Mouse (Mus musculus) forebrain, embryonic 10.5 days (tissue): ENCODE results near the gene Morc1. TPM values are rescaled to one million over a fixed set of nuclear protein-coding genes. Genes with fewer than 3 reads are reported as not detected.

Experiments used
- DNase-seq: peaks from one replicate; pipeline ENCODE4 v3.0.0-alpha.2; 2017; ENCODE audit warnings: low spot score; ENCODE audit errors: extremely low spot score
- H3K27ac ChIP-seq: fragments of 300-500 bp; sonication (generic); 2 replicates; pipeline ENCODE4 v1.5.1; 2016; ENCODE audit warnings: mild to moderate bottlenecking
- H3K27me3 ChIP-seq: fragments of 300-500 bp; sonication (generic); 2 replicates; pipeline ENCODE4 v1.6.1; 2016; ENCODE audit warnings: mild to moderate bottlenecking; ENCODE audit not compliant: poor library complexity, severe bottlenecking
- H3K36me3 ChIP-seq: fragments of 300-500 bp; sonication (generic); replicated peaks from 2 replicates; pipeline ENCODE4 v1.6.1; 2016; ENCODE audit warnings: mild to moderate bottlenecking, moderate library complexity
- H3K4me1 ChIP-seq: fragments of 300-500 bp; sonication (generic); 2 replicates; pipeline ENCODE4 v1.6.1; 2016
- H3K4me3 ChIP-seq: fragments of 300-500 bp; sonication (generic); 2 replicates; pipeline ENCODE4 v1.5.1; 2016; ENCODE audit warnings: mild to moderate bottlenecking, moderate library complexity
- H3K9me3 ChIP-seq: fragments of 300-500 bp; sonication (generic); 2 replicates; pipeline ENCODE4 v1.6.1; 2016; ENCODE audit warnings: mild to moderate bottlenecking, moderate library complexity
- WGBS: fragments of 180-500 bp; shearing (Covaris S2); methylation state at CpG from one replicate; pipeline ENCODE4 v1.1.7; 2016; 5-methylcytosine and 5-hydroxymethylcytosine counted together
- polyA plus RNA-seq: library from polyadenylated mRNA; unstranded; fragments of >200 nt; fragmentation: Nextera tagmentation; extraction: Ambion mirVana; gene quantifications from 2 replicates; pipeline ENCODE4 v1.2.1, GENCODE M21; 2016

The Morc1 gene
- polyA plus RNA-seq, 1 experiment from 2014 or later, result not detected

GRCm38 (mm10) chr16:48611436-48611835, 180.4 kb downstream of the Morc1 start:
- no peak for DNase-seq
- Histone ChIP-seq H3K36me3 (no peaks in the 10 kb centered on the region), H3K4me1 (peaks cover 5% of the 10 kb centered on the region; the same call in 1 of the 2 replicates), H3K27ac (no peak overlapping the region), H3K4me3 (no peak overlapping the region), H3K27me3 (no peaks in the 10 kb centered on the region), H3K9me3 (no peaks in the 10 kb centered on the region)
- WGBS, result 89% methylated on average over 2 of the region's 2 CpGs

- Histone ChIP-seq H3K27ac (no peak overlapping the region), H3K4me1 (peaks cover 5% of the 10 kb centered on the region; the same call in 1 of the 2 replicates), H3K27me3 (no peaks in the 10 kb centered on the region), H3K4me3 (no peak overlapping the region), H3K9me3 (no peaks in the 10 kb centered on the region), H3K36me3 (no peaks in the 10 kb centered on the region)
- WGBS, result 60% methylated on average over 1 of the region's 1 CpGs
- no peak for DNase-seq
These were observed 182.7 kb downstream of the Morc1 start for GRCm38 (mm10) chr16:48613783-48614182.

GRCm38 (mm10) chr16:48620510-48620909, 189.5 kb downstream of the Morc1 start:
- H3K4me1 ChIP-seq, result peaks cover 14% of the 10 kb centered on the region
- H3K27me3 ChIP-seq, result peaks cover 7% of the 10 kb centered on the region
- no peaks in the 10 kb centered on the region for H3K9me3 ChIP-seq
- H3K36me3 ChIP-seq, result no peaks in the 10 kb centered on the region
- no peak overlapping the region for H3K27ac ChIP-seq
- H3K4me3 ChIP-seq, result no peak overlapping the region
- no peak for DNase-seq
- WGBS, result 49% methylated on average over 8 of the region's 8 CpGs

- H3K9me3 ChIP-seq, result no peaks in the 10 kb centered on the region
- DNase-seq, result no peak
- H3K36me3 ChIP-seq, result no peaks in the 10 kb centered on the region
- no peak overlapping the region for H3K27ac ChIP-seq
- 41% methylated on average over 2 of the region's 2 CpGs for WGBS
- peaks cover 14% of the 10 kb centered on the region for H3K4me1 ChIP-seq
- peaks cover 7% of the 10 kb centered on the region for H3K27me3 ChIP-seq
- H3K4me3 ChIP-seq, result no peak overlapping the region
These were observed 190.0 kb downstream of the Morc1 start for GRCm38 (mm10) chr16:48621019-48621418.

GRCm38 (mm10) chr16:48623447-48623846, 192.4 kb downstream of the Morc1 start:
- Histone ChIP-seq H3K27me3 (peaks cover 7% of the 10 kb centered on the region), H3K4me1 (peaks cover 14% of the 10 kb centered on the region), H3K4me3 (no peak overlapping the region), H3K36me3 (no peaks in the 10 kb centered on the region), H3K9me3 (no peaks in the 10 kb centered on the region), H3K27ac (no peak overlapping the region)
- 90% methylated on average over 1 of the region's 1 CpGs for WGBS
- no peak for DNase-seq

GRCm38 (mm10) chr16:48626186-48626585, 195.1 kb downstream of the Morc1 start:
- H3K4me3 ChIP-seq, result no peak overlapping the region
- 88% methylated on average over 3 of the region's 3 CpGs for WGBS
- H3K36me3 ChIP-seq, result no peaks in the 10 kb centered on the region
- no peak overlapping the region for H3K27ac ChIP-seq
- H3K27me3 ChIP-seq, result peaks cover 7% of the 10 kb centered on the region
- peaks cover 5% of the 10 kb centered on the region for H3K4me1 ChIP-seq
- no peak for DNase-seq
- H3K9me3 ChIP-seq, result no peaks in the 10 kb centered on the region

GRCm38 (mm10) chr16:48627296-48627695, 196.3 kb downstream of the Morc1 start:
- H3K4me3 ChIP-seq, result no peak overlapping the region
- no peak overlapping the region for H3K27ac ChIP-seq
- WGBS, result 91% methylated on average over 3 of the region's 3 CpGs
- H3K27me3 ChIP-seq, result peaks cover 7% of the 10 kb centered on the region
- no peaks in the 10 kb centered on the region for H3K36me3 ChIP-seq
- no peak for DNase-seq
- H3K9me3 ChIP-seq, result no peaks in the 10 kb centered on the region
- H3K4me1 ChIP-seq, result no peaks in the 10 kb centered on the region

- no peaks in the 10 kb centered on the region for H3K36me3 ChIP-seq
- 89% methylated on average over 5 of the region's 5 CpGs for WGBS
- no peaks in the 10 kb centered on the region for H3K27me3 ChIP-seq
- no peak for DNase-seq
- no peaks in the 10 kb centered on the region for H3K4me1 ChIP-seq
- H3K9me3 ChIP-seq, result no peaks in the 10 kb centered on the region
- H3K4me3 ChIP-seq, result no peak overlapping the region
- H3K27ac ChIP-seq, result no peak overlapping the region
These were observed 198.7 kb downstream of the Morc1 start for GRCm38 (mm10) chr16:48629710-48630109.

- H3K4me1 ChIP-seq, result no peaks in the 10 kb centered on the region
- no peak overlapping the region for H3K27ac ChIP-seq
- H3K9me3 ChIP-seq, result no peaks in the 10 kb centered on the region
- WGBS, result 42% methylated on average over 8 of the region's 8 CpGs
- no peaks in the 10 kb centered on the region for H3K27me3 ChIP-seq
- no peaks in the 10 kb centered on the region for H3K36me3 ChIP-seq
- no peak overlapping the region for H3K4me3 ChIP-seq
- no peak for DNase-seq
These were observed 199.4 kb downstream of the Morc1 start for GRCm38 (mm10) chr16:48630466-48630865.

GRCm38 (mm10) chr16:48632351-48632750, 201.3 kb downstream of the Morc1 start:
- no peak overlapping the region for H3K4me3 ChIP-seq
- WGBS, result 92% methylated on average over 6 of the region's 6 CpGs

GRCm38 (mm10) chr16:48646246-48646645, 215.2 kb downstream of the Morc1 start:
- H3K9me3 ChIP-seq, result no peaks in the 10 kb centered on the region
- H3K4me1 ChIP-seq, result no peaks in the 10 kb centered on the region
- H3K27ac ChIP-seq, result no peak overlapping the region
- H3K36me3 ChIP-seq, result no peaks in the 10 kb centered on the region
- no peaks in the 10 kb centered on the region for H3K27me3 ChIP-seq
- H3K4me3 ChIP-seq, result no peak overlapping the region
- no peak for DNase-seq
- WGBS, result 79% methylated on average over 2 of the region's 2 CpGs

More at GRCm38 (mm10) chr16:48632351-48632750, 201.3 kb downstream of the Morc1 start:
- DNase-seq, result no peak
- H3K27ac ChIP-seq, result no peak overlapping the region
- H3K36me3 ChIP-seq, result no peaks in the 10 kb centered on the region
- no peaks in the 10 kb centered on the region for H3K4me1 ChIP-seq
- H3K27me3 ChIP-seq, result no peaks in the 10 kb centered on the region
- no peaks in the 10 kb centered on the region for H3K9me3 ChIP-seq

- no peak for DNase-seq
- Histone ChIP-seq H3K9me3 (no peaks in the 10 kb centered on the region), H3K4me1 (no peaks in the 10 kb centered on the region), H3K27me3 (no peaks in the 10 kb centered on the region), H3K4me3 (no peak overlapping the region), H3K36me3 (no peaks in the 10 kb centered on the region), H3K27ac (no peak overlapping the region)
- WGBS, result 79% methylated on average over 5 of the region's 5 CpGs
These were observed 240.7 kb downstream of the Morc1 start for GRCm38 (mm10) chr16:48671696-48672095.

- H3K4me3 ChIP-seq, result no peak overlapping the region
- H3K36me3 ChIP-seq, result no peaks in the 10 kb centered on the region
- H3K9me3 ChIP-seq, result no peaks in the 10 kb centered on the region
- no peaks in the 10 kb centered on the region for H3K27me3 ChIP-seq
- no peak for DNase-seq
- no peaks in the 10 kb centered on the region for H3K4me1 ChIP-seq
- WGBS, result 86% methylated on average over 3 of the region's 3 CpGs
- no peak overlapping the region for H3K27ac ChIP-seq
These were observed 241.6 kb downstream of the Morc1 start for GRCm38 (mm10) chr16:48672664-48673063.

- peak; percentile 53 for DNase-seq
- no peaks in the 10 kb centered on the region for H3K27me3 ChIP-seq
- 23% methylated on average over 10 of the region's 10 CpGs for whole genome bisulfite sequencing
- no peak overlapping the region for H3K27ac ChIP-seq
- no peaks in the 10 kb centered on the region for H3K9me3 ChIP-seq
- no peaks in the 10 kb centered on the region for H3K4me1 ChIP-seq
- H3K36me3 ChIP-seq, result no peaks in the 10 kb centered on the region
- no peak overlapping the region for H3K4me3 ChIP-seq
These were observed 244.6 kb downstream of the Morc1 start for GRCm38 (mm10) chr16:48675607-48676006.
